23 mouse cellular contexts compared by ENCODE assay signal in the genomic region with DNA sequence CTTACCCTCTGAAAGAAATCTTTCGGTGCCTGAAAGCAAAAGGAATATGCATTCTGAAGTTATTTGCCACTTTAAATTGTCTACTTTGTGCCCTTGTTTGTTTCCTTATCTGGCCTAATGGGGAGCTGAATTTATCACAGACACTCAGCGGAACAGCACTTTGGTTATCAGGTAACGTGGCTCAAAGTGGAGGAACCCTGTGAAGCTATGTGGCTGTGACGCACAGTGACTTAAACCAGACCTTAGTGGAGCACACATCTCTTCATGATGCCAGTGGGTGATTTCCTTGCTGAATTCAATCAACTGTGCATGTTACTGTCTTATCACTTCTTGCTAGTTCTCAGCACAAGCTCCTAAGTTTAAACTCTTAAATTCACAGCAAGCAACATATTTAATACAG.
DNase-seq lines count a peak whose midpoint lies in the region; ATAC-seq and TF ChIP-seq lines count a peak whose summit lies in the region.
"Had no signal": no experiment of that assay in that cellular context is flagged by ENCODE, and none has a peak within 500 bp of the region (broad histone marks: within the 10 kb centered on the region; RNA-seq: fewer than 3 reads in every experiment).

No protein-coding gene starts in this region.

- intact Hi-C loops in heart, adult 2 months (cut with DNase I) = no loop called here
- intact Hi-C loops in heart, postnatal 25 days (cut with DNase I) = no loop called here

- H3K9me3 ChIP-seq in heart, embryonic 13.5 days = no peaks in the 10 kb centered on the region
- H3K9me3 ChIP-seq in lung, postnatal 0 days (ENCODE audit: low read length) = no peaks in the 10 kb centered on the region
- no peaks in the 10 kb centered on the region for H3K9me3 ChIP-seq in hindbrain, embryonic 10.5 days
- H3K9me3 ChIP-seq: embryonic facial prominence, embryonic 15.5 days; forebrain, embryonic 10.5 days; hindbrain, embryonic 12.5 days had no signal

- WGBS in heart, adult 2 months = 49% methylated on average over 4 of the region's 4 CpGs
- 16% methylated on average over 4 of the region's 4 CpGs for WGBS in heart, embryonic 13.5 days
- WGBS in lung, postnatal 0 days = 57% methylated on average over 4 of the region's 4 CpGs
- WGBS in hindbrain, embryonic 10.5 days = 89% methylated on average over 4 of the region's 4 CpGs

- H3K79me2 ChIP-seq in heart, adult 2 months (replicated peaks; ENCODE audit: control insufficient read depth, insufficient read depth, low read length) = no peaks in the 10 kb centered on the region

- no peak overlapping the region for H3K9ac ChIP-seq in heart, adult 2 months (ENCODE audit: low read depth, low read length)
- H3K9ac ChIP-seq in heart, embryonic 13.5 days = no peak overlapping the region
- H3K9ac ChIP-seq in lung, postnatal 0 days (replicated peaks; ENCODE audit: low read depth) = no peak overlapping the region
- H3K9ac ChIP-seq: embryonic facial prominence, embryonic 15.5 days; hindbrain, embryonic 12.5 days had no signal

- DNase-seq in heart, adult 2 months = no peak
- DNase-seq in heart, postnatal 25 days (ENCODE audit: low spot score) = no peak
- no peak for DNase-seq in heart, adult 9 months (ENCODE audit: low spot score in 2 of 2)
- no peak for DNase-seq in lung, postnatal 0 days (ENCODE audit: low spot score)
- DNase-seq in lung, postnatal 14 days = no peak
- DNase-seq in hindbrain, embryonic 10.5 days (ENCODE audit: low spot score) = no peak
- DNase-seq: adrenal gland, postnatal 10 days; cerebellum, adult 18-20 months; cerebellum, postnatal 10 days; embryo, embryonic 11 days; gastrocnemius, adult 2 months; gastrocnemius, postnatal 25 days; kidney, adult 8-10 months had no signal

- H3K27ac ChIP-seq in heart, adult 2 months = no peak overlapping the region; the same call in 1 of the 2 replicates
- peak overlapping the region; percentile 75 for H3K27ac ChIP-seq in heart, embryonic 13.5 days (replicated peaks)
- H3K27ac ChIP-seq in lung, postnatal 0 days (ENCODE audit: low read length) = no peak overlapping the region
- no peak overlapping the region for H3K27ac ChIP-seq in hindbrain, embryonic 10.5 days
- H3K27ac ChIP-seq: embryonic facial prominence, embryonic 15.5 days; forebrain, embryonic 10.5 days; gastrocnemius, adult 2 months; hindbrain, embryonic 12.5 days had no signal

- peaks cover 5% of the 10 kb centered on the region; the same call in 1 of the 2 replicates for H3K4me1 ChIP-seq in heart, adult 2 months (ENCODE audit: control insufficient read depth, insufficient read depth, low read length)
- H3K4me1 ChIP-seq in heart, embryonic 13.5 days = peaks cover 57% of the 10 kb centered on the region
- peaks cover 5% of the 10 kb centered on the region; the same call in 1 of the 2 replicates for H3K4me1 ChIP-seq in lung, postnatal 0 days (ENCODE audit: insufficient read depth, low read depth, low read length)
- no peaks in the 10 kb centered on the region for H3K4me1 ChIP-seq in hindbrain, embryonic 10.5 days (replicated peaks)
- H3K4me1 ChIP-seq: embryonic facial prominence, embryonic 15.5 days; forebrain, embryonic 10.5 days; hindbrain, embryonic 12.5 days had no signal

- TF ChIP-seq CTCF in heart, adult 2 months (IDR thresholded peaks at IDR 0.05) = no peak
- no peak for TF ChIP-seq CTCF in lung, postnatal 0 days (IDR thresholded peaks at IDR 0.05)

- H3K4me3 ChIP-seq in heart, adult 2 months = no peak overlapping the region
- no peak overlapping the region for H3K4me3 ChIP-seq in heart, embryonic 13.5 days
- no peak overlapping the region for H3K4me3 ChIP-seq in lung, postnatal 0 days (ENCODE audit: low read depth, low read length)
- no peak overlapping the region for H3K4me3 ChIP-seq in hindbrain, embryonic 10.5 days
- H3K4me3 ChIP-seq: embryonic facial prominence, embryonic 15.5 days; erythroblast, embryonic 14.5 days; forebrain, embryonic 10.5 days; gastrocnemius, adult 2 months; hindbrain, embryonic 12.5 days had no signal

- H3K27me3 ChIP-seq in heart, adult 2 months (ENCODE audit: control insufficient read depth, insufficient read depth, low read length) = no peaks in the 10 kb centered on the region
- no peaks in the 10 kb centered on the region for H3K27me3 ChIP-seq in heart, embryonic 13.5 days (replicated peaks)
- H3K27me3 ChIP-seq in lung, postnatal 0 days (replicated peaks; ENCODE audit: insufficient read depth, low read length) = no peaks in the 10 kb centered on the region
- H3K27me3 ChIP-seq in hindbrain, embryonic 10.5 days (ENCODE audit: insufficient read depth, poor library complexity, severe bottlenecking) = no peaks in the 10 kb centered on the region
- H3K27me3 ChIP-seq: embryonic facial prominence, embryonic 15.5 days; hindbrain, embryonic 12.5 days had no signal

- TF ChIP-seq POLR2A in heart, adult 2 months (IDR thresholded peaks at IDR 0.05; ENCODE audit: insufficient read depth, low read depth, low read length) = no peak

- H3K36me3 ChIP-seq in heart, adult 2 months (ENCODE audit: control insufficient read depth, insufficient read depth, low read length) = no peaks in the 10 kb centered on the region
- no peaks in the 10 kb centered on the region for H3K36me3 ChIP-seq in heart, embryonic 13.5 days
- H3K36me3 ChIP-seq in lung, postnatal 0 days (ENCODE audit: insufficient read depth, low read length) = no peaks in the 10 kb centered on the region
- no peaks in the 10 kb centered on the region for H3K36me3 ChIP-seq in hindbrain, embryonic 10.5 days
- H3K36me3 ChIP-seq: embryonic facial prominence, embryonic 15.5 days; forebrain, embryonic 10.5 days; hindbrain, embryonic 12.5 days had no signal

- 0 out of 2 replicates have a peak, but pooled peaks have one; percentile 26 for TF ChIP-seq EP300 in heart, adult 2 months (IDR thresholded peaks at IDR 0.05; ENCODE audit: insufficient read depth, low read depth, low read length)
- peak; percentile 49; the same call in 1 of the 2 replicates for TF ChIP-seq EP300 in lung, postnatal 0 days (IDR thresholded peaks at IDR 0.05)

- no peak for ATAC-seq in heart, embryonic 13.5 days (ENCODE audit: extremely low read depth, insufficient number of reproducible peaks, low FRiP score, low TSS enrichment)
- no peak for ATAC-seq in lung, postnatal 0 days
- peak; percentile 86 for ATAC-seq in megakaryocyte-erythroid progenitor cell, adult 5-6 weeks (replicated peaks; ENCODE audit: low FRiP score, low TSS enrichment, poor library complexity, severe bottlenecking)
- ATAC-seq: forebrain, embryonic 14.5 days; hindbrain, embryonic 16.5 days; inflammation-experienced regulatory T-cells, adult 6 months; intestine, postnatal 0 days had no signal

- H3K4me2 ChIP-seq in heart, embryonic 13.5 days = peak overlapping the region; percentile 0; the same call in 1 of the 2 replicates
- no peak overlapping the region for H3K4me2 ChIP-seq in lung, postnatal 0 days (replicated peaks; ENCODE audit: low read depth, low read length)
- H3K4me2 ChIP-seq: embryonic facial prominence, embryonic 15.5 days; hindbrain, embryonic 12.5 days had no signal
